Mouse (Mus musculus): ENCODE measurements around the gene Gm28635.

DNA sequence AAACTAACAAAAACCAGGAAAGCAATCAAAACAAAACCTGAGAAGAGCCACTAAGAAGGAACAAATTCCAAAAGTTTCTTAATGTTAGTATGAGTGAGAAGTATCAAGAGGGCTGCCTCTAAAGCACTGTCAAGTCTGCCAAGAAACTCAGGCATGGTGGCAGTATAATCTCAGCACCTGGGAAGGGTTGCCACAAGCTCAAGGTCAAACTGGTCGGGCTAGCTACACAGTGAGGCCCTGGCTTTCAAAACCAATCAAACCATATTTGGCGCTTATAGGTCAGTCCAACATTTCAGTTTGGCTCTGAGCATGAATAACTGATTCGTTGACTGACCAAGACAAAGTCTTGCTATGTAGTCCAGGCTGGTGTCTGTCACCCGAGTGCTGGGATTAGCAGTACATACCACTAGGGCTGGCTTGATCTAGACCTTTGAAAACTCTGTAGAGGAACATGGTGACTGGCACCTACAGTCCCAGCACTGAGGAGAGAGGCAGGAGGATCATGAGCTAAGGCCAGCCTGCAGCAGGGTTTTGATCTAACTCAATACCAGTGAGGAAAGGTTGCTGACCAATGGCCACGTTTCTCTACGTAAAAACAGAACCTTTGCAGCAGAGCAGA lies 78.5 kb downstream of the Gm28635 start:
- TF ChIP-seq CTCF (conservative IDR thresholded peaks at IDR 0.05 in 1 of 2, IDR thresholded peaks at IDR 0.05 in 1 of 2; ENCODE audit: low read depth in 2 of 2, low read length in 2 of 2) (no peak), POLR2A (IDR thresholded peaks at IDR 0.05; ENCODE audit: low read depth, low read length) (no peak), SMC3 (IDR thresholded peaks at IDR 0.05; ENCODE audit: low read depth, low read length) (no peak)

All from CH12.LX (cell line).